Mouse (Mus musculus): ENCODE measurements around the gene Sap30bp.

GRCm38 (mm10) chr11:115974309-115975082 lies 41.4 kb downstream of the Sap30bp start, which contains the start of gene Itgb4:
- TF ChIP-seq GATA1 (IDR thresholded peaks at IDR 0.05; ENCODE audit: low read length) (no peak), TAL1 (IDR thresholded peaks at IDR 0.05; ENCODE audit: low read length) (no peak)
